Mouse (Mus musculus) G1E (cell line): Measurements from ENCODE around the gene Tceal1. TPM values are rescaled to one million over a fixed set of nuclear protein-coding genes. Genes with fewer than 3 reads are reported as not detected.
"Not testable (repeated sequence)": the region's sequence is repeated elsewhere in the genome, so short reads cannot be mapped to it uniquely, and the experiment has no call there.

Experiments used
- ATAC-seq: 2 replicates; pipeline ENCODE4 v1.8.0; 2016; ENCODE audit warnings: mild to moderate bottlenecking; ENCODE audit not compliant: insufficient number of reproducible peaks, poor library complexity, low FRiP score, severe bottlenecking; ENCODE audit errors: extremely low read depth
- DNase-seq: peaks from one replicate; pipeline ENCODE4 v3.0.0; 2012; ENCODE audit warnings: low spot score
- H3K27me3 ChIP-seq: 2 replicates; pipeline ENCODE4 v1.6.1; 2012; ENCODE audit warnings: mild to moderate bottlenecking, low read length, inconsistent platforms; ENCODE audit not compliant: insufficient read depth
- H3K36me3 ChIP-seq: replicated peaks from 2 replicates; pipeline ENCODE3; 2012; ENCODE audit warnings: mild to moderate bottlenecking, inconsistent platforms
- H3K4me1 ChIP-seq: 2 replicates; pipeline ENCODE4 v1.6.1; 2012; ENCODE audit warnings: low read depth, low read length, inconsistent platforms, mixed read lengths; ENCODE audit not compliant: insufficient read depth
- H3K4me3 ChIP-seq: 2 replicates; pipeline ENCODE4 v1.5.1; 2012; ENCODE audit warnings: low read depth, mild to moderate bottlenecking, inconsistent platforms, low read length, moderate library complexity, mixed read lengths
- H3K9me3 ChIP-seq: replicated peaks from 2 replicates; pipeline ENCODE4 v1.6.1; 2012; ENCODE audit warnings: inconsistent platforms
- CTCF ChIP-seq: IDR thresholded peaks from 2 replicates; pipeline ENCODE4 v1.5.1; 2012; ENCODE audit warnings: low read depth, low read length, inconsistent platforms, mixed read lengths
- GATA1 ChIP-seq: IDR thresholded peaks from 2 replicates; pipeline ENCODE4 v1.6.1; 2012; ENCODE audit warnings: borderline replicate concordance, low read length, inconsistent platforms, mixed read lengths
- GATA2 ChIP-seq: IDR thresholded peaks from 2 replicates; pipeline ENCODE4 v1.6.1; 2012; ENCODE audit warnings: low read depth, low read length, inconsistent platforms, borderline replicate concordance
- POLR2AphosphoS5 ChIP-seq: IDR thresholded peaks from 2 replicates; pipeline ENCODE4 v1.6.1; 2012; ENCODE audit warnings: low read depth, low read length, inconsistent platforms; ENCODE audit not compliant: insufficient replicate concordance
- TAL1 ChIP-seq: conservative IDR thresholded peaks from 2 replicates; pipeline ENCODE4 v1.6.1; 2012; ENCODE audit warnings: low read depth, low read length, inconsistent platforms, mixed read lengths
- polyA plus RNA-seq: library from polyadenylated mRNA; stranded (reverse); fragments of >175 nt; gene quantifications from 2 replicates; pipeline ENCODE4 v1.2.3, GENCODE M21; 2012
- total RNA-seq, 2 experiments: library from RNA; stranded (forward) in 1 of 2; stranded (reverse) in 1 of 2; fragments of 200-1000 nt in 1 of 2; fragments of >200 nt in 1 of 2; fragmentation: Nextera tagmentation in 1 of 2; gene quantifications; 2 replicates each; pipeline ENCODE4 v1.2.3; 2014 to 2017

The Tceal1 gene
- not detected in 2 replicates for total RNA-seq (2014; fragmentation: Nextera tagmentation)
- 0.11 TPM in 1 of 2 replicates, not detected in the other for total RNA-seq (2017)
- polyA plus RNA-seq: not detected in 2 replicates

- H3K36me3 ChIP-seq: no peaks in the 10 kb centered on the region
- H3K27me3 ChIP-seq: peaks cover 3% of the 10 kb centered on the region; the same call in 1 of the 2 replicates
- no peak for DNase-seq
- no peak for ATAC-seq
- H3K4me1 ChIP-seq: no peaks in the 10 kb centered on the region; the same call in 1 of the 2 replicates
- no peak within 1 kb of the TSS for H3K4me3 ChIP-seq
- H3K9me3 ChIP-seq: no peaks in the 10 kb centered on the region
- TF ChIP-seq GATA1 (no peak), CTCF (no peak), GATA2 (no peak), POLR2AphosphoS5 (no peak), TAL1 (no peak)
Observed at GRCm38 (mm10) chrX:136707446-136708167, at the start of gene Tceal1. TSS of gene Tceal1 (plus strand) at chrX:136707982.

GRCm38 (mm10) chrX:136666281-136666706, 41.5 kb upstream of the Tceal1 start:
- Histone ChIP-seq H3K9me3 (no peaks in the 10 kb centered on the region), H3K27me3 (no peaks in the 10 kb centered on the region), H3K4me1 (no peaks in the 10 kb centered on the region), H3K36me3 (no peaks in the 10 kb centered on the region), H3K4me3 (no peak overlapping the region)
- DNase-seq (no peak), ATAC-seq (no peak)
- TF ChIP-seq GATA1 (no peak), GATA2 (no peak), TAL1 (no peak), CTCF (no peak), POLR2AphosphoS5 (no peak)

- H3K36me3 ChIP-seq, ATAC-seq, DNase-seq, H3K27me3 ChIP-seq, H3K9me3 ChIP-seq, H3K4me3 ChIP-seq, H3K4me1 ChIP-seq: not testable (repeated sequence)
Observed at GRCm38 (mm10) chrX:136666762-136667464, 40.9 kb upstream of the Tceal1 start.

- Histone ChIP-seq H3K36me3 (no peaks in the 10 kb centered on the region), H3K27me3 (no peaks in the 10 kb centered on the region), H3K9me3 (no peaks in the 10 kb centered on the region), H3K4me3 (no peak overlapping the region), H3K4me1 (no peaks in the 10 kb centered on the region)
- DNase-seq: no peak
- ATAC-seq: no peak
- TF ChIP-seq CTCF (no peak), TAL1 (no peak)
Observed at GRCm38 (mm10) chrX:136668794-136669193, 39.0 kb upstream of the Tceal1 start.

GRCm38 (mm10) chrX:136680989-136681388, 26.8 kb upstream of the Tceal1 start:
- ATAC-seq: no peak
- no peaks in the 10 kb centered on the region for H3K36me3 ChIP-seq
- H3K27me3 ChIP-seq: no peaks in the 10 kb centered on the region
- no peaks in the 10 kb centered on the region for H3K9me3 ChIP-seq
- no peak overlapping the region for H3K4me3 ChIP-seq
- no peak for TF ChIP-seq GATA1
- TF ChIP-seq CTCF: no peak
- TF ChIP-seq GATA2: no peak
- no peak for TF ChIP-seq TAL1
- TF ChIP-seq POLR2AphosphoS5: no peak
- DNase-seq: no peak
- H3K4me1 ChIP-seq: no peaks in the 10 kb centered on the region

- not testable (repeated sequence) for ATAC-seq
Observed at GRCm38 (mm10) chrX:136691606-136692293, 16.0 kb upstream of the Tceal1 start.

More at GRCm38 (mm10) chrX:136691606-136692293, 16.0 kb upstream of the Tceal1 start:
- H3K4me3 ChIP-seq, DNase-seq, H3K4me1 ChIP-seq, H3K9me3 ChIP-seq, H3K36me3 ChIP-seq, H3K27me3 ChIP-seq: not testable (repeated sequence)
